Mouse (Mus musculus): ENCODE data around the gene Tph2. TPM values are rescaled to one million over a fixed set of nuclear protein-coding genes. Genes with fewer than 3 reads are reported as not detected.
A peak's percentile ranks its signal among the peaks of the same experiment; 100 is the strongest.
"Not testable (repeated sequence)": the region's sequence is repeated elsewhere in the genome, so short reads cannot be mapped to it uniquely, and the experiment has no call there.

Tph2 gene
- 0.17 TPM in 1 of 2 replicates, not detected in the other for polyA plus RNA-seq (2016; fragmentation: Nextera tagmentation; extraction: Ambion mirVana)

DNA sequence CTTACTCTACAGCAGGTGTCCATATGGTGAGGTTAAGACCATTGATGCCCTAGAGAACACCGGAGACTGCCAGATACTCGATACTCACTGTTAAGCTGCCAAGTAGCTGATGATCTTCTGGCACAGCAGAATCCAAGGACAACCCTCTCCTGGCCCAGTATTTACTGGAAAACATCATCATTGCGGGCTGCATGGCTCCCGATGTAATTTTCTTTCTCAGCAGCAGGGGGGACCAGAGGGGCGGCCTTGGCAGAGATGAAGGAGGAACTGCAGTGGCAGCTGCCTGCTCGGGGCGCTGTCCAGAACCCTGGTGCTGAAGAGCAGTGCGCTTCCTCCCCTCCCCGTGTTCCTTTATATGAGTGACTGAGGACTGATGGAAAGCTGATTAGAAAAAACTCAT lies at the start of gene Tph2:
TSS of gene Tph2 (minus strand) at position 326 of the 400 bp plus-strand sequence.
- peak; percentile 78 for DNase-seq (ENCODE audit: low spot score)
- WGBS: 10% methylated on average over 9 of the region's 9 CpGs

DNA sequence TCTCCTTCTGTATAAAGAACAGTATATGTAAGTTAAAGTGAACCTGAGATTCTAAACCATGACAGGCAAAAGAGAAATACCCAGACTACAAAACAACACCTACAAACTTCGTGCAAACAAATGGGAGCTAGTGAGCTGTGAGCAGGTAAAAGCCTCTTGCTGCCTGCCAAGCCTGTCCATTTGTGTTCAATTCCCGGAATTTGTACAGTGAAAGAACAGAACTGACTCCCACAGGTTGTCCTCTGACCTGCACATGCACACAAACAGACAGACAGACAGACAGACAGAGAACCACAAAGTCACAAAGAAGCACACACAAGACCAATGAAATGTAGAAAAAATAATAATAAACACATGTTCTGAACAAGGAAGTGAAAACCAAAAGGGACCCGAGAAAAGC lies 49.0 kb upstream of the Tph2 start:
- Histone ChIP-seq H3K27ac (no peak overlapping the region), H3K4me1 (replicated peaks) (no peaks in the 10 kb centered on the region), H3K27me3 (ENCODE audit: insufficient read depth, poor library complexity, severe bottlenecking) (no peaks in the 10 kb centered on the region), H3K36me3 (peaks cover 54% of the 10 kb centered on the region), H3K9me3 (no peaks in the 10 kb centered on the region), H3K4me3 (no peak overlapping the region)
- WGBS: 83% methylated on average over 3 of the region's 3 CpGs
- DNase-seq (ENCODE audit: low spot score): no peak

More for the DNA sequence above, at the start of gene Tph2:
- Histone ChIP-seq H3K4me3 (no peak within 1 kb of the TSS), H3K36me3 (no peaks in the 10 kb centered on the region), H3K27ac (no peak within 1 kb of the TSS), H3K4me1 (replicated peaks) (no peaks in the 10 kb centered on the region), H3K27me3 (ENCODE audit: insufficient read depth, poor library complexity, severe bottlenecking) (no peaks in the 10 kb centered on the region), H3K9me3 (no peaks in the 10 kb centered on the region)

DNA sequence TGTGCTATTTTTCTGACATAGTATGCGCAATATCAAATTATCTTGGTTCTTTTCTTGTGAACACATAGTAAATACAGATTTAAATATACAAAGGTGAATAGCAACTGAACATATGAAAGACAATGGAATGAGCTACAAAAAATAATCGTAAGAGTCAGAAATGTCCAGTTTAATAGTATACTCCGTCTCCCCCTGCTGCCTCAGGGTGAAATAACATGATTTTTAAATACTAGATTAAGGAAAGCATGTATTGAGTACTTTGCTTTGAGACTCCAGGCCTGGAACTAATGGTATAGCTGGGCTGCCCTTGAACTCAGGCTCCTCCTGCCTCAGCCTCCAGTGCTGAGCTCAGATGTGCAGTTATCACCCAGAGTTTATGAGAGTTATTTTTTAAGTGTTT lies 47.7 kb upstream of the Tph2 start:
- Histone ChIP-seq H3K4me1 (replicated peaks) (no peaks in the 10 kb centered on the region), H3K36me3 (peaks cover 53% of the 10 kb centered on the region), H3K27ac (no peak overlapping the region), H3K9me3 (no peaks in the 10 kb centered on the region), H3K27me3 (ENCODE audit: insufficient read depth, poor library complexity, severe bottlenecking) (no peaks in the 10 kb centered on the region), H3K4me3 (no peak overlapping the region)
- DNase-seq (ENCODE audit: low spot score): no peak
- 92% methylated on average over 3 of the region's 3 CpGs for WGBS

DNA sequence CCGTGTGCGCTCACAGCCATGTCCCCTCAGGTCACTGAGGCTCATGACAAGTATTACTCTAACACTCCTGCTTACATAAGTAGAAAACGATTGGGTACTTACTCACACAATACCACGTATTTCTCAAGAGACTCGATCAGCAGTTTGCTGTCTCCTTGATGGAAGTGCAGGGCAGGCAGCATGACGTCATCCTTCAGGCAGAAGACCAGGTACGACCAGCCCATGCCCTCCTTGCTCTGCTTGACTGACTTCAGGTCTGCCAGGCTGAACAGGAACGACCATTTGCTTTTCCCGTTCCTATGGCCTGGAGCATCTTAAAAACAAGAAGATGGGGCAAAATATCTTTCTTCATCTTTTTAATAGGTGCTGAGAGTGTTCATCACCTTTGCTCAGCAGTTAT lies 44.2 kb upstream of the Tph2 start:
- no peak overlapping the region for H3K4me3 ChIP-seq
- H3K27ac ChIP-seq: no peak overlapping the region
- no peak for DNase-seq (ENCODE audit: low spot score)
- H3K36me3 ChIP-seq: peaks cover 46% of the 10 kb centered on the region
- H3K4me1 ChIP-seq (replicated peaks): no peaks in the 10 kb centered on the region
- no peaks in the 10 kb centered on the region for H3K27me3 ChIP-seq (ENCODE audit: insufficient read depth, poor library complexity, severe bottlenecking)
- 91% methylated on average over 9 of the region's 9 CpGs for WGBS
- no peaks in the 10 kb centered on the region for H3K9me3 ChIP-seq

DNA sequence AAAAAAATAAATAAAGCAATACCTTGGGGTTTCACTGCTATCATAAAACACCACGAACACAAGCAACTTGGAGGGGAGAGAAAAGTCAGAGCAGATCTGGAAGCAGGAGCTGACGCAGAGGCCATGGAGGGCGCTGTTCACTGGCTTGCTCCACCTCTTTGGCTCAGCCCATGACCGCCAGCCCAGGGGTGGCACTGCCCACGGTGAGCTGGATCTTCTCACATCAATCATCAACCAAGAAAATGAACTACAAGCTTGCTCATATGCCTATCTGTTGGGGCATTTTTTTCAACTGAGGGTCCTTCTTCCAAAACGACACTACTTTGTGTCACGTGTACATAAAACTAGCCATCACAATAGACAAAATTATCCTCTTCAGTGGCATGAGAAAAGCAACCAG lies 41.8 kb upstream of the Tph2 start:
- Histone ChIP-seq H3K4me3 (no peak overlapping the region), H3K9me3 (no peaks in the 10 kb centered on the region), H3K4me1 (replicated peaks) (no peaks in the 10 kb centered on the region), H3K36me3 (peaks cover 29% of the 10 kb centered on the region), H3K27me3 (ENCODE audit: insufficient read depth, poor library complexity, severe bottlenecking) (no peaks in the 10 kb centered on the region), H3K27ac (no peak overlapping the region)
- no peak for DNase-seq (ENCODE audit: low spot score)
- WGBS: 92% methylated on average over 7 of the region's 7 CpGs

DNA sequence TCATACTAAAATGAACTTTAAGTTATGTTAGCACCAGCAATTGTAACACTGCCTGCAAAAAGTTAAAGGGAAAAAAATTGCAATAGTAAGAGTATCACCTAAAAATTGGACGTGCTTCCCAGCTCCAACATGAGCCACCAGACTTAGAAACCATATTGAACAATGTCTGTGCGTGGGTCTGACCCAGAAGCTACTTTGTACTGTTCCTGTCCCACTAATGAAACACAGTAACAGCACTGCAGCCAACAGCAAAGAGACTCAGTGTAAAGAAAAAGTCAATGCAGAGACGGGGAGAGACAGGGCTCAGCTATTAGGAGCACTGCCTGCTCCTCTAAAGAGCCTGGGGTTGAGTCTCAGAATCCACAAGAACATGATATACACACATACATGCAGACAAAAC lies 39.0 kb upstream of the Tph2 start:
- no peak for DNase-seq (ENCODE audit: low spot score)
- no peak overlapping the region for H3K4me3 ChIP-seq
- H3K4me1 ChIP-seq (replicated peaks): no peaks in the 10 kb centered on the region
- H3K27me3 ChIP-seq (ENCODE audit: insufficient read depth, poor library complexity, severe bottlenecking): no peaks in the 10 kb centered on the region
- WGBS: 87% methylated on average over 3 of the region's 3 CpGs
- H3K36me3 ChIP-seq: peaks cover 29% of the 10 kb centered on the region
- no peak overlapping the region for H3K27ac ChIP-seq
- H3K9me3 ChIP-seq: no peaks in the 10 kb centered on the region

DNA sequence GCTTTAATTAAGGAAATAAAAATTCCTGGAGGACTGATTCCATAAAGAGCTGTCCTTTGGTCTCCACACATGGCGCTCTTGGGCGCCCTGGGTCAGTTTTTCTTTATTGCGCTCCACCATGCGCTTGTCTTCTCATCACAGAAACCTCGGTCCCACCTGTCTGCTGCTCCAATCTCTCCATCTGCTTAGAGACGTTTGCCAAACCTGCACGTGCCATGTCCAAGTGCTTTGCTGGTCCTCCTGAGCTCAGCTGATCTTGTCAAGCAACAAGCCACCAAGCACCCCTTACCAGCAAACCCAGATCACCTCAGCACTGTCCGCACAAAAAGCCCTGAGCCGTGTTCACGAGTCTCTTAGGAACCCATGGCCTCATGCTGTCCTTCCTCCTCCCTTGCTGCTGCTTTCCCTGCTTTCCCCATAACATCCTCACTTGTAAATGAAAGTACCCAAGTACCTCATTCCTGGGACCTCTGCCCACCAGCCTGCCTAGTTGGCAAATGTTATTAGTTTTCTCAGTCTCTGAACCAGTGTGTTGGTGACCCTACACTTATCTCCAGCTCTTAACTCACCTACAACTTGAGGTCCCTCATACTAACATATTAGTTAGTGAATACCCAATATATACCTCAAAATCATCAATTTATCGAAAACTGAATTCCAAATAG lies 28.2 kb upstream of the Tph2 start:
- H3K27ac ChIP-seq: no peak overlapping the region
- no peak for DNase-seq (ENCODE audit: low spot score)
- H3K4me3 ChIP-seq: no peak overlapping the region
- H3K4me1 ChIP-seq (replicated peaks): no peaks in the 10 kb centered on the region
- H3K9me3 ChIP-seq: no peaks in the 10 kb centered on the region
- WGBS: 96% methylated on average over 11 of the region's 11 CpGs
- no peaks in the 10 kb centered on the region for H3K27me3 ChIP-seq (ENCODE audit: insufficient read depth, poor library complexity, severe bottlenecking)
- peaks cover 77% of the 10 kb centered on the region for H3K36me3 ChIP-seq

DNA sequence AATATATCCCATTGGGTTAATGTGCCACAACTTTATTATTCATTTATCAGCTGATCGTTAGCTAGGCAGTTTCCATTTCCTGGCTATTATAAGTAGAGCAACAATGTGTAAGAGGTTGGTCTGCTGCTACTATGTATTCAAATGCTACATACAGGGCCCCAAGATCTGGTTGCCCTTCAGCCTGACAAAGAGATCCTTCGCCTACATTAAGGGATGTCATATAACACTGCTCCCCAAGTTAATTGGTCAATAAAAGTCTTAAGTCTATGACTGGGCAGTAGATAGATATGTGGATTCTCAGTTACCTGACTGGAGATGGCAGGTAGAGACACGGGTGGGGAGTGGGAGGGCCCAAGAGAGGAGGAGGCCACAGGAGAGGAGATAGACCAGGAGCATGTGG lies 21.0 kb upstream of the Tph2 start:
- Histone ChIP-seq H3K27me3 (ENCODE audit: insufficient read depth, poor library complexity, severe bottlenecking) (no peaks in the 10 kb centered on the region), H3K4me1 (replicated peaks) (no peaks in the 10 kb centered on the region), H3K9me3 (no peaks in the 10 kb centered on the region), H3K4me3 (no peak overlapping the region), H3K36me3 (peaks cover 70% of the 10 kb centered on the region), H3K27ac (no peak overlapping the region)
- 91% methylated on average over 3 of the region's 3 CpGs for WGBS
- DNase-seq (ENCODE audit: low spot score): no peak

DNA sequence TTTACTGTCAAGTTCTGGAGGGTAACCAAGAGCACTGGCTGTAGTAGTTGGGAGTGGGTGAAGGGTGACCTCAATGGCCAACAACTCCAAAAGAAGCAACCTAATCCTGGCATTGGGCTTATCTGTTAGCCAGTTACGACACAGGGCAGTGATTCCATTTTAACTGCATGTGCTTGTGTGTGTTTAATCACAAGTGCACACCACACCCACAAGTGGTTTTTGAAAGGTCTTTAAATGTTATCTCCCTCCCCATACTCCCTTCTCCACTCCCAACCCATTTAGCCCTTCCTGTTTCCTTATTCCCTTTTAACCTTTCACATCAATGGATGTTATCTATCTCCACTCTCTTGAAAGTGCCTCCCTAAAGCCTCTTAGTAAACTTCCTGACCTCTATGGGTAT lies 20.5 kb upstream of the Tph2 start:
- Histone ChIP-seq H3K27ac (no peak overlapping the region), H3K36me3 (peaks cover 70% of the 10 kb centered on the region), H3K27me3 (ENCODE audit: insufficient read depth, poor library complexity, severe bottlenecking) (no peaks in the 10 kb centered on the region), H3K4me3 (no peak overlapping the region), H3K9me3 (no peaks in the 10 kb centered on the region), H3K4me1 (replicated peaks) (no peaks in the 10 kb centered on the region)
- DNase-seq (ENCODE audit: low spot score): no peak
- WGBS: 78% methylated on average over 1 of the region's 1 CpGs

DNA sequence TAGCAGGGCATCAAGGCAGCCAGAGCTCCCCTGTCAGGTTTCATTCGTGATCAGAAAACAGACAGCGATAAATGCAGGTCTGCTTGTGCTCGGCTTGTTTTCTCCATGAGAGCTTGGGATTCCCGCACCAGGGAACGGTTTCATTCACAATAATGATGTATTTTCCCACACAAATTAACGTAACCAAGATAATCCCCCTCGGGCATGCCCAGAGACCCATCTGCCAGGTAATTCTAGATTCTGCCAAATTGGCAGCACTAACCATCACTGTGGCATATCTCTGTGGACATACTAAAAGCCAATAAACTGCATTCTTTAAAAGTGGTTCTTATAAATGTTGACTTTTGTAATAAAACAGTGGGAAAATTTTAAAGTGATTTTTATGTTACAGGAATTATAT lies 6.4 kb upstream of the Tph2 start:
- H3K9me3 ChIP-seq: no peaks in the 10 kb centered on the region
- WGBS: 88% methylated on average over 7 of the region's 7 CpGs
- DNase-seq (ENCODE audit: low spot score): no peak

DNA sequence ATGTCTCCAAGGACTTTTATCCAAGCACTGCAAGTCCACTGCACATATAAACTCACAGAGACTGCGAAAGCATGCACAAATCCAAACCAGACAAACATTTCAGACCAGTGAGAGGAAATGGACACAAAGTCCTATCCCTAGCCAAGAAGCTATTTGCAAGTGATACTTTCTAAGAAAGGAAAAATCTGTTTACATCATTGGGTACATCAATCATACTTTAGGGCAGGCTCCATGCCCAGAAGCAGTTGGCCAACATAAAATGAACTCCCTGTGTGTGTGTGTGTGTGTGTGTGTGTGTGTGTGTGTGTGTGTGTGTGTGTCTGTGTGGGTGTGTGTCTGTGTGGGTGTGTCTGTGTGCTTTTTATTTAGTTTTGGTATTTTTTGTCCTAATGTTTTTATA lies 2.6 kb upstream of the Tph2 start:
- Histone ChIP-seq H3K4me1 (replicated peaks) (no peaks in the 10 kb centered on the region), H3K27ac (no peak overlapping the region), H3K9me3 (no peaks in the 10 kb centered on the region), H3K36me3 (no peaks in the 10 kb centered on the region), H3K27me3 (ENCODE audit: insufficient read depth, poor library complexity, severe bottlenecking) (no peaks in the 10 kb centered on the region), H3K4me3 (no peak overlapping the region)
- 88% methylated on average over 1 of the region's 1 CpGs for WGBS
- no peak for DNase-seq (ENCODE audit: low spot score)

More for the DNA sequence above, 6.4 kb upstream of the Tph2 start:
- H3K4me3 ChIP-seq: no peak overlapping the region
- H3K4me1 ChIP-seq (replicated peaks): no peaks in the 10 kb centered on the region
- H3K27me3 ChIP-seq (ENCODE audit: insufficient read depth, poor library complexity, severe bottlenecking): no peaks in the 10 kb centered on the region
- no peak overlapping the region for H3K27ac ChIP-seq
- no peaks in the 10 kb centered on the region for H3K36me3 ChIP-seq

DNA sequence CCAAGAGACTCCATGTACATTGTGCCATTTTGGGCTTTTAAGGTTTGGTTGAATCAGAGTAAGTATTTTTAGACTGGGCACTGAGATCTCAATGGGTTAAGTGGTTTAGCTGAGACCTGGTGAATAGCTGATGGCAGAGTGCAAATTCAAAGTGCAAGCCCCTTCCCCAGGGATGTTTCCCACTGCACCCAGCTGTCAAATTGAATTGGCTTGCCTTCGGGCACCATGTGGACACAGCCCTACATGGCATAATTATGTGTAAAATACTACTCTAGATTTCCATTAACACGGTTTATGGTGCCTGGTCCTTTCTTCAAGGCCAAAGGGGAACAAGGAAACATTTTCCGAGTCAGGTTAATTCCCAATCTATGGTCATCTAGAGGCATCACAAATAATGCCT lies 3.8 kb downstream of the Tph2 start:
- DNase-seq (ENCODE audit: low spot score): no peak
- Histone ChIP-seq H3K4me3 (no peak overlapping the region), H3K27ac (no peak overlapping the region), H3K4me1 (replicated peaks) (no peaks in the 10 kb centered on the region), H3K27me3 (ENCODE audit: insufficient read depth, poor library complexity, severe bottlenecking) (no peaks in the 10 kb centered on the region), H3K9me3 (no peaks in the 10 kb centered on the region), H3K36me3 (no peaks in the 10 kb centered on the region)
- WGBS: 76% methylated on average over 3 of the region's 3 CpGs

DNA sequence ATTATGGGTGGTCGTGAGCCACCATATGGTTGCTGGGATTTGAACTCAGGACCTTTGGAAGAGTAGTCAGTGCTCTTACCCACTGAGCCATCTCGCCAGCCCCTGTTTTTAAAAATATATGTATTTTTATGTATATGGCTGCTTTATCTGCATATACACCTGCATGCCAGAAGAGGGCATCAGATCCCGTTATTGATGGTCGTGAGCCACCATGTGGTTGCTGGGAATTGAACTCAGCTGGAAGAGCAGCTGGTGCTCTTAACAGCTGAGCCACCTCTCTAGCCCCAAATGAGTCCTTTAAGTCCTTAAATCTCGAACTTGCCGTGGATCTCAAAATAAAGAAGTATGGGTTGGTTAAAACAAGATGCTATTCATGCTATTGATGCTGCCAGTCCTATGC lies 6.8 kb downstream of the Tph2 start:
- H3K27me3 ChIP-seq (ENCODE audit: insufficient read depth, poor library complexity, severe bottlenecking); H3K9me3 ChIP-seq; H3K27ac ChIP-seq; H3K36me3 ChIP-seq; H3K4me1 ChIP-seq (replicated peaks); DNase-seq (ENCODE audit: low spot score); H3K4me3 ChIP-seq: not testable (repeated sequence)
- WGBS: 71% methylated on average over 6 of the region's 6 CpGs

DNA sequence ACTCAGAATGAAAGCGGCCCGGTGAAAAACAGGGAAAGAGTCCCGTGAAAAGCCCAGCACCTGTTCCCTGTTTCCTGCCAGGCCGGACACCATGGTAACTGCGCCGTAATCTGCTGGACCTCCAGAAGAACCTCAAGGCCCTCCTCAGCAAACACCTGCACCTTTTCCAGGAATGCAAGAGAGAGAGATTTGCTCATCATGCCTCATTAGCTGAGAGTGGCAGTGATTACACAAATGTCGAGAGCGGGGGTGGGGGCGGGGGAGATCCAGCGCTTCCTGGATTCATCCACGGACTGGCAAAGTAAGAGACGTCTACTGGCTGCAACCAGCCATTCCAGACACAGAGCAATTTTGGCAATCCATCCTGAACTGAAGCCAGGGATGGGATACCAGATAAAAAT lies 9.2 kb downstream of the Tph2 start:
- 65% methylated on average over 12 of the region's 12 CpGs for WGBS
- H3K36me3 ChIP-seq: no peaks in the 10 kb centered on the region
- H3K4me3 ChIP-seq: no peak overlapping the region
- DNase-seq (ENCODE audit: low spot score): no peak
- H3K4me1 ChIP-seq (replicated peaks): no peaks in the 10 kb centered on the region
- H3K27me3 ChIP-seq (ENCODE audit: insufficient read depth, poor library complexity, severe bottlenecking): no peaks in the 10 kb centered on the region
- H3K9me3 ChIP-seq: no peaks in the 10 kb centered on the region
- H3K27ac ChIP-seq: no peak overlapping the region

All from hindbrain, embryonic 10.5 days (tissue).